Mouse (Mus musculus) MEL (cell line): ENCODE results near the gene Fcrls.

Source experiments
- CHD2 ChIP-seq: IDR thresholded peaks from 2 replicates; pipeline ENCODE4 v1.6.1; 2011; ENCODE audit warnings: low read length, improper control_type of control experiment
- CTCF ChIP-seq, 3 experiments: IDR thresholded peaks in 2 of 3; conservative IDR thresholded peaks in 1 of 3; 2 replicates each; pipeline ENCODE4 v1.5.1; 2011 to 2012; ENCODE audit warnings: low read length in 3 of 3, low read depth in 2 of 3, mild to moderate bottlenecking in 2 of 3, improper control_type of control experiment in 1 of 3, inconsistent platforms in 1 of 3, mixed read lengths in 1 of 3, moderate library complexity in 1 of 3; ENCODE audit not compliant: control insufficient read depth in 1 of 3, insufficient read depth in 1 of 3, poor library complexity in 1 of 3, severe bottlenecking in 1 of 3
- ELF1 ChIP-seq: IDR thresholded peaks from 2 replicates; pipeline ENCODE4 v1.6.1; 2014; ENCODE audit warnings: low read depth, mild to moderate bottlenecking, inconsistent platforms, low read length, improper control_type of control experiment, moderate library complexity
- EP300 ChIP-seq, 2 experiments: IDR thresholded peaks; 2 replicates each; pipeline ENCODE4 v1.6.1; 2011; ENCODE audit warnings: improper control_type of control experiment in 2 of 2, low read length in 2 of 2, low read depth in 1 of 2, mild to moderate bottlenecking in 1 of 2
- ETS1 ChIP-seq: IDR thresholded peaks from 2 replicates; pipeline ENCODE4 v1.6.1; 2012; ENCODE audit warnings: low read depth, mild to moderate bottlenecking, inconsistent platforms, low read length, improper control_type of control experiment, moderate library complexity
- MYB ChIP-seq: IDR thresholded peaks from 2 replicates; pipeline ENCODE4 v1.6.1; 2011; ENCODE audit warnings: mild to moderate bottlenecking, low read depth, low read length, improper control_type of control experiment
- POLR2A ChIP-seq, 2 experiments: IDR thresholded peaks; 2 replicates each; pipeline ENCODE4 v1.6.1; 2011 to 2012; ENCODE audit warnings: low read length in 2 of 2, mild to moderate bottlenecking in 2 of 2, control low read depth in 1 of 2, improper control_type of control experiment in 1 of 2, low read depth in 1 of 2, moderate library complexity in 1 of 2; ENCODE audit not compliant: control insufficient read depth in 1 of 2, insufficient read depth in 1 of 2, poor library complexity in 1 of 2
- TAL1 ChIP-seq: IDR thresholded peaks from 2 replicates; pipeline ENCODE4 v1.6.1; 2012; ENCODE audit warnings: mild to moderate bottlenecking, inconsistent platforms, low read length, moderate library complexity, mixed read lengths
- TCF12 ChIP-seq: IDR thresholded peaks from 2 replicates; pipeline ENCODE4 v1.6.1; 2014; ENCODE audit warnings: low read depth, mild to moderate bottlenecking, inconsistent platforms, low read length, improper control_type of control experiment, moderate library complexity
- UBTF ChIP-seq: IDR thresholded peaks from 2 replicates; pipeline ENCODE4 v1.6.1; 2012; ENCODE audit warnings: low read depth, mild to moderate bottlenecking, inconsistent platforms, low read length, improper control_type of control experiment, moderate library complexity, borderline replicate concordance; ENCODE audit not compliant: insufficient read depth
- ZC3H11A ChIP-seq: IDR thresholded peaks from 2 replicates; pipeline ENCODE4 v1.6.1; 2012; ENCODE audit warnings: low read depth, mild to moderate bottlenecking, inconsistent platforms, low read length, improper control_type of control experiment
- ZMIZ1 ChIP-seq: IDR thresholded peaks from 2 replicates; pipeline ENCODE4 v1.6.1; 2012; ENCODE audit warnings: low read depth, mild to moderate bottlenecking, inconsistent platforms, low read length, improper control_type of control experiment, moderate library complexity

- no peak for TF ChIP-seq CTCF (IDR thresholded peaks at IDR 0.05 in 2 of 3, conservative IDR thresholded peaks at IDR 0.05 in 1 of 3; ENCODE audit: control insufficient read depth in 1 of 3, insufficient read depth in 1 of 3, low read depth in 2 of 3, low read length in 3 of 3, poor library complexity in 1 of 3, severe bottlenecking in 1 of 3)
- no peak for TF ChIP-seq TCF12
- TF ChIP-seq POLR2A (IDR thresholded peaks at IDR 0.05; ENCODE audit: control insufficient read depth in 1 of 2, insufficient read depth in 1 of 2, low read depth in 1 of 2, low read length in 2 of 2, poor library complexity in 1 of 2) = no peak
- TF ChIP-seq UBTF = no peak
- no peak for TF ChIP-seq ZC3H11A
- no peak for TF ChIP-seq CHD2
- no peak for TF ChIP-seq EP300 (IDR thresholded peaks at IDR 0.05; ENCODE audit: low read depth in 1 of 2, low read length in 2 of 2)
- TF ChIP-seq ELF1 = no peak
- TF ChIP-seq ETS1 = no peak
- TF ChIP-seq ZMIZ1 = no peak
- TF ChIP-seq TAL1 = no peak
- TF ChIP-seq MYB = no peak
Measured at GRCm38 (mm10) chr3:87263436-87263835, at the start of gene Fcrls.
